Mouse (Mus musculus) ovary, adult 18-20 months (tissue): Measurements from ENCODE around the gene Gm9999.
"Not testable (repeated sequence)": the region's sequence is repeated elsewhere in the genome, so short reads cannot be mapped to it uniquely, and the experiment has no call there.

Experiments used
- DNase-seq: peaks from one replicate; pipeline ENCODE4 v3.0.0; 2022; ENCODE audit warnings: low spot score, mixed read lengths

Gm9999 gene

DNA sequence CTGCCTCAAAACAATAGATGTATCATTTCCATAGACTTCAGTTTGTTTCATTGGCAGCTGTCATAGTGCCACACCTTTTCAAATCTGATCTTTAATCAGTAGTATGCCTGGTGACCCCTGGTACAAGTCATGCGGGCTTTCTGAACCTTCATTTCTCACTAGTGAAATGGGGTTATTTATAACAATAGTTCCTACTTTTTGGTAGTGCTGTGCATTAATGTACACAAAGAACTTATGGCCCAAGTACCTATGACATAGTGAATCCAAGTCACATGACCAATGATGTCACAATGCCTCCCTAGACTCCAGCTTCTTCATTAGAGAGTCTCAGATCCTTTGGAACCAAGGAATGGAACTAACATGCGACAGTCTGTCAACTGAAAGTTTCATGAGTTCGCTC is at the start of gene Gm9999:
Gm9999 (plus strand) TSS at position 301 of the 400 bp plus-strand sequence.
- no peak for DNase-seq

DNA sequence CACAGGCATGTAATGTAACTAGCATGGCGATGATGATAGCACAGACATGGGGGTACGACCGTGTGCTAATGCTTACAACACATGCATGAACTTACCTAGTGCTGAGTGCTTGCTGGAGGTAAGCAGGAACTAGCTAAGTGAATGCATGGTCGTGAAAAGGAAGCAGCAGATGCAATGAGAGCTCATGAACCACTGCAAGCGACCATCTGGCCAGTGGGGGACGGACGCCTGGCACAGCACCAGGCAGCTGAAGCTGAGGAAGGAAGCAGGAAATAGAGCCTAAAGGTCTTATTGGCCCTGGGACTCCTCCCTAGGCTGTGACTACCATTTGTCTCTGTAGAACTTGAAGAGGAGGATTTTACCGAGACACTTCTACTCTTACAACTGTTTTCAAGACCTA is 48.6 kb upstream of the Gm9999 start:
- no peak for DNase-seq

DNA sequence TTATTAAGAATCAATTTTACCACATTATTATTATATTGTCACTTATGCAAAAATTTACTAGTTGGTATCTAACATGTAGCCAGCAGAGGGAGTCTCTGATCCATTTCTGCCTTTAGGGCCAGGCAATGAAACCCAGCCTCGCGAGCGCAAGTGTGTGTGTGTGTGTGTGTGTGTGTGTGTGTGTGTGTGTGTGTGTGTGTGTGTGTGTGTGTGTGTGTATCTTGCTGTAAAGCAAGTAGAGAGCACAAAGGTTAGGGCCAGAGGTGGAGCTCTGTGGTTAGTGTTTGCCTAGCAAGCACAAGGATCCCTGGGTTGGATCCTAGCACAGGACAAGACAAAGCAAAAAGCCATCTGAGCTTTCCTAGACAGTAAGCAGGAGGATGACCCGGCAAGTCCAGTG is 47.5 kb upstream of the Gm9999 start:
- DNase-seq: no peak

DNA sequence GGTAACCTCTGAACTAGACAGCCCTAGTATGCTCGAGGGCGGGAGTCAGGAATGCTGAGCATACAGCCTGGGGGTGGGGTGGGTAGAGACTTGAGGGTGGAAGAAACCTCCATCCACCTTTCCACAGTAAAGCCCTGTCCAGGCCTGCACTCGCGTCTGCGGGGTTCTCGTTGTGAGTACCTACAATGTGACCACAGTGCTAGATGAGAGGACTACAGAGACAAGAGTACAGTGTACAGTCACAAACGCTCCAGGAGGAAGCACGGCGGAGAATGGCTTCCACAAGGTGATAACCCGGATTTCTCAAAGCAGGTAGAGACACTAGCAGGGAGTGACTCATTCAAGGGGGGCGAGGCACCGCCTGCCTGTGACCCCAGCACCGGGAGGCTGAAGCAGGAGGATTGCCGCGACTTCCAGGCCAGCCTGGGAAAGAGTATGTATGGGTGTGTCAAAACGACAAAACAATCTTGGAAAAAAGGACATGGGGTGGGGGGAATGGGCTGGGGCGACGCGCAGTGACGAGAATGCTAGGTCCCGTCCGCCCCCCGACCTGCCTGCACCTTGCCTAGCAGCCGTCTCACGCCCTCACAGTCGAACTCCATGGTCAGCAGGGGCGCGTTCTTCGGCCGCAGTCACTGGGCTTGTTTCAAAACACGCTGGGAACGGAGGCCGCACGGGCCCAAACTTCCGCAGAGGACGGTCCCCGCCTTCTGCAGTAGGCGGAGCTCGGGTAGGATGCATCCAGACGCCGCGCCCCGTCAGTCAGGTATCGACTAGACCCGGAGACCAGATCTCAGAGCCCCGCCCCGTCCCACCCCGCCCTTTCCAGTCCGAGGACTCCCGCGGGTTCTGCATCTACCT is 25.3 kb upstream of the Gm9999 start, which contains the start of gene Uevld:
Uevld (minus strand) TSS at position 697 of the 861 bp plus-strand sequence.
- peak; percentile 90 for DNase-seq

DNA sequence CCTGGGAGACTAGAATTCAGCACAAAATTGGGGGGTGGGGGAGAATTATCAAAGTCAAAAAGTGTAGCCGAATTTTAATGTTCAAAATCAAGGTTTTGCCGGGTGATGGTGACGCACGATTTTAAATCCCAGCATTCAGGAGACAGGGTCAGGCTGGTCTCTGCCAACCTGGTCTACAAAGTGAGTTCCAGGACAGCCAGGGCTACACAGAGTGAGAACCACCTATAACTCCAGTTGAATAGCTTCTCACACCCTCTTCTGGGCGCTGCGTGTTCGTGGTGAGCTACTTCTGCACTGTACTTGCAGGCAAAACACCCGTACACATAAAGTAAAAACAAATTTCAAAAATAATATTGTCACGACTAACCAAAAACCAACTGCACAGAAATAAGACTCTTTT is 24.5 kb upstream of the Gm9999 start:
- no peak for DNase-seq

DNA sequence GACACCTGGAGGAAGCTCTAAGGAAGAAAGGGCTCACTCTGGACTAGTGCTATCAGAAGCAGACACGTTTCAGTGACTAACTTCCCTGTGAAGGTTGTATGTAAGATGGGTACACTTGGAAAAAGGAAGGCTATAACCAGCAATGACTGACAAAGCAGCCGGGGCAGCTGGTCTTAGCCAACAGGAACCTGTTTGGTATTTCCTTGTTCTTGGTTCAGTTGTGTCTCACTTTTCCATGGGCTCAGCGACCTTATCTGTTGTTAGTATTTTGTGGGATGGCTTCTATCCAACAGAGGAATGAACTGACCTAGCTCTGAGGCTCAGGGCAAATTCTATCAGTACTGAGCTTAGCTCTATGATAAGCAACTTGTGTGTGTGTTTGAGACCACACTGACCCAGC is 22.4 kb upstream of the Gm9999 start:
- DNase-seq: peak; percentile 39

DNA sequence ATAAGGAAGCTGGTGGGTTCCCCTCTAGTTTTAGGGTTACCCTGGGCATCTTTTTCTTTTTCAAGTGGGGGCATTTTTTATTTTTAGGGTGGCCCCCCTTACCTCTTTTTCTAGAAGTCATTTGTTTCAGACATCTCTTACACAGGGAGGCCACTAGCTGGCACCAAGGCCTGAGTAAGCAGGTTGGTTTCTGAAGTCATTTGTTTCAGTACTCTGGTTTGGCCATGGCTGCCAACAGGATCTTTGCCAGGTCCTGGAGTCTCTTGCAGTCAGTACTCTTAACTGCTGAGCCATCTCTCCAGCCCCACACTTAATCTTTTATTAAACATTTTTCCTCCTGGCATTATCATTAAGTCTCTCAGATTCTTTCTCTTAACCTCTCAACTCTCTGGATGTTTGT is 21.2 kb upstream of the Gm9999 start:
- peak; percentile 20 for DNase-seq

DNA sequence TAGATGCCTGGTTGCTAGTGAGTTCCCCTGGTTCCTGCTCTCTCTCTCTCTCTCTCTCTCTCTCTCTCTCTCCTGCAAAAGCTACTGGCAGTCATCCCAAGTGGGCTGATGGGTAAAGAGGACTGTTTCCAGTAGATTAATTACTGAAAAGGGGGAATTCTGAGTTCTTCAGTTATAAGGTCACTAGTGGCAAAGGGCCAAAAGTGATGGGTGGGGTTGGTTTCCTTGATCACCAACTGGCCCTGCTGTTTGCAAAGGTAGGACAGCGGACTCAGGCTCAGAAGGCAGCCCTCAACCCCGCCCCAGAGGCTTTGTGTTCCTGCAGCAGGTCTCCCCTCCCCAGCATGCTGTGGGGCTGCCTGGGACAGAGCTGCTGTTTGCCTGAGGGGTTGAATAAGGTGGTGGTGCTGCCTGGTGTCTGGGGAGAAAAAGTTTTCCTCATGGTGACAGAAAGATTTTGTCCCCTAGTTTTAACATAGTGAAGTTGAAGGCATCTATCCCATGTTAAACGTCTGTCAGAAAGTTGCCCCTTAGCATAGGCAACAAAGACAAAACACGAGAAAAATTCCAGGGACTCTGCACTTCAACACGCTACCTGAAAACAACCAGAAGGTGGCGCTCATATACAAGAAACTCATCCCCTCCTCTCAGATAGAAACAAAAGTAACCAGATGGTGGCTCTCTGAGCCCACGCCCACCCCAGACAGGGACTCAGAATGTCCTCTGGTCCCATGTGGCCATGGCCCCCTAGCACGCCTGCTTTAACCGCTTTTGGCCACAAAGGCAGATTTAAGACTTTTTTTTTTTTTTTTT is 20.4 kb upstream of the Gm9999 start:
- DNase-seq: peak; percentile 44

DNA sequence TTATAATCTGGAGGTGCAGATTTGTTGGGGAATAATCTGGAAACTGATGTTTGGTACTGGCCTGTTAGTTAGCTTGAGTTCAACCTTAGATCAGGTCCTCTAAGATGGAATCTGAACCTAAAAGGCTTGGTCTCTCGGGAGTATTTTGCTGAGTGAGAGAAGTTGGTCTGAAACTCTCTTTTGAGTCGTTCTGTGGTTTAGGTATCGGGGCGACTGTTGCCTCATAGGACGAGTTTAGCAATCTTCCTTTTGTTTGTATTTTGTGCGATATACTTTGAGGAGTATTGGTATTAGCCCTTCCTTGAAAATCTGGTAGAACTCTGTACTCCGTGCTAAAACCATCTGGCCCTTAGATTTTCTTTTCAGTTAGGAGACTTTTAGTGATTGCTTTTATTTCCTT is 19.3 kb upstream of the Gm9999 start:
- no peak for DNase-seq

DNA sequence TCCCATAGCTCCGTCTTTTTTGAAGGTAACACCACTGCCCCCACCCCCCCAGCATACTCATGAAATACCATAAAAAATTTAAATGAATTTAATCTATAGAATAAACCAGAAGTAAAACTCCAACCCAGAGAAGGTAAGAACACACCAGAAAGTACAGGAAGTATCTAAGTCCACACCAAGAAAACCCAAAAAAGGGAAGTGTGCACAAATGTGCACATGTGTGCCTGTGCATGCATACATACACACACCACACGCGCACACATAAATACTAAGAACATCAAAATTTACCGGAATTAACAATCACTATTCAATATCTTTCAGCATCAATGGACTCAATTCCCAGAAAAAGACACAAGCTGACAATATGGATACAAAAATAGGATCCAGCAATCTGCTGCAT is 13.5 kb upstream of the Gm9999 start:
- DNase-seq: no peak

DNA sequence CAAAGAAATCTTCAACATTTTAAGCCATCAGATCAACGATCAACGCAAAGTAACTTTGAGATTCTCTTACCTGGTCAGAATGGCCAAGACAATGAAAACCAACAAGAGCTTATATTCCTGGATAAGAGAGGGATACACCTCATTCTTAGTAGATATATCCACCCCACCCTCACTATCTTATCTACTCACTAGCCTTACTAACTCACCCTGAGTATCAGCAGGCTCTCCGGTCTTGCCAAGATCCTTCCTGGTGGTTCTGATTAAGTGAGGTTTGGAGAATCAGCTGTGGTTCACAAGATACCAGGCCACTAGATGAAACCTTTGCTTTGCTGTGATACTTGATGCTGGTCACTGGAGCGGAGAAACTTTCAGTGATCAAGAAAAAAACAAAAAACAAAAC is 8.7 kb upstream of the Gm9999 start:
- no peak for DNase-seq

DNA sequence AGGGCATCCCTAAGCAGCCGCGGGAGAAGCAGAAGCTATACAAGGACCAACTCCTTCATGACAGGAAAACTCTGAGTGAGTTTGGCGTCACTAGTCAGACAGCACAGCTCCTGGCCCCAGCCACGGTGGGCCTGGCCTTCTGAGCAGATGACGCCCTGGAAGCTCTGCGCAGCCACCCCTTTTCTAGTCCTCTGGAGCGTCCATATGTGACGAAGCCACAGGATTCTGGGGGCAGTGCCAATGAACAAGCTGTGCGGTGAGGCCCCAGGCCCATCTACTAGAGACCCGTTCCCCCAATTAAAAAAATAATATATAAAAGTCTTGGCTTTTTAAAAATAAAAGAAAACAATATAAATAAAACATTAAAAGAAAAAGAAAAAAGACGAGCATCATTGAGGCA is 7.9 kb upstream of the Gm9999 start:
- no peak for DNase-seq

DNA sequence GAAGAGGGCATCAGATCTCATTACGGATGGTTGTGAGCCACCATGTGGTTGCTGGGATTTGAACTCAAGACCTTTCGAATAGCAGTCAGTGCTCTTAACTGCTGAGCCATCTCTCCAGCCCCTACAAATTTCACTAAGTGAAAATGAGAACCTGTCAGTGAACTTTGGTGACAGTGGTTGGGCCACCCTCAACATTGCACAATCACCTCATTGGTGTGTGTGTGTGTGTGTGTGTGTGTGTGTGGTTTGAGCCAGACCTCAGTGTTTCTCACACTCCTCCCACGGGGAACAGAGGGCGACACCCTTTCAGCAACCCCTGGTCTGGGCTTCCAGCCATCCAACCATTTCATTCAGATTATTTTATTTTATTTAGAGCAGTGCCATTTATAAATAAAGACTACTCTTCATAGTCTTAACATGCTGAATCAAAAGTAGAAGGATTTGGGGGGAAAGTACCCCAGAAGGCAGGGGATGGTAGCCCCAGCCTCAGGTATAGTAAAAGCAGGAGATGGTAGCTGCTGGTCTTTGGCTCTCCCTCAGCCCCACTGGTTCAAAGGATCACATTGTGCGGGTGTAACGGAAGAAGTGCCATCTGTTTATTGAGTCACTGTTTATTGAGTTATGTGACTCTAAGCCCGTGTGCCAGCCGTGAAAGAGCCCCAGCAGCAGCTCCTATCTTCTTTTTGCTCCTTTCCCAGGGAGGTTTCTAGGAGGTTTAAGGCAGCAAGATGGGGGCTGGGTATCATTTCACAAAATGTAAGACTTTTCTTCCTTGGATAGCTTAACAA is 2.5 kb downstream of the Gm9999 start:
- no peak for DNase-seq

DNA sequence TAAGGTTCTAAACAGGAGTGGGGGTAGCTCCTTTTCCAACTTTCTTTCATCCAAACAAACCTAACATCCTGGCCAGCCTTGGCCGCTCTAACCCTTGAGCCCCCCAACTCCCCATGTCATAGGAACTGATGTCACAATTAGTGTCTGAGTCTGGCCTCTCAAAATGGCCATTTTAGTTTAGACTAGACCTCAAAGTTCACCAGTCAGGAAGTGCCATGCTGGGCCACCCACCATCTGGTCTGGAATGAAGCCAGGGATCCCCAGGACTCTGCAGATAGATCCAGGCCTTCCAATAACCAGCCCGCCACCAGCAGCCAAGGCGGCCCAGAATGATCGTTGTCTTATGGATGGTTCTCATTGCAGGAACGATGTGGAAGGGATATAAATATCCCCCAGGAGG is 3.3 kb downstream of the Gm9999 start:
- no peak for DNase-seq

DNA sequence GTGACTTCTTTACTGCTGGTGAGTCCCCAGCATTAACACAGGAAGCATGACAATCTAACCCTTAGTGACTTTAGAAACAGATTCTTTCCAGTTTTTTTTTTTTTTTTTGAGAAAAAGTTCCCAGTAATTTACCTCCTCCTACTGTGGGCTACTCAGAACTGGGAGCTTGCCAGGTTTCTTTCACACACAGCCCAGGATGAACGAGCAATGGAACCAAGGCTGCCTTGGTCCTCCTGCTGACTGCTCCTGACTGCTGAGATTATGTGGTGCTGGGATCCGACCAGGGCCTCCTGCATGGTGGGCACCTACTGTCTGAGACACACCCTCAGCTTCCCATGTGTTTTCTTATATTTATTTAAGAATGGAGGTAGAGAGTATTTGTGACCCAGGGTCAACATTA is 3.7 kb downstream of the Gm9999 start:
- no peak for DNase-seq

DNA sequence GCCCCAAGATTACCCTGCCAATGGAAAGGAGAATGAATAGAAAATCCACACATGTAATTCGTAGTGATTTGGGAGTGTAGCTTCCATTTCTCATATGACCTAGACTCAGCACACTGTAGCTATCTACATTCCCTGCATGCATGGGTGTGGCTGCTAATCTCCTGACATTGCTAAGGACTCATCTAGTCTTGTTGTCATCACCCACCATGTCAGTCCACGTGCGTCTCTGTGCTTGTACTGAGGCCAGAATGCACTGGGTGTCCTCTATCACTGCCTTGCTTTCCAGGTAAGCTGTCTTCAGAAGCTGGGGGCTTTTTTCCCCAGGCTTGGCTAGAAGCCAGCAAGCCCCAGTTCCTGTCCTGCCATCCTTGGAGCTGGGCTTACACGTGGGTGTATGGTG is 6.0 kb downstream of the Gm9999 start:
- DNase-seq: not testable (repeated sequence)

DNA sequence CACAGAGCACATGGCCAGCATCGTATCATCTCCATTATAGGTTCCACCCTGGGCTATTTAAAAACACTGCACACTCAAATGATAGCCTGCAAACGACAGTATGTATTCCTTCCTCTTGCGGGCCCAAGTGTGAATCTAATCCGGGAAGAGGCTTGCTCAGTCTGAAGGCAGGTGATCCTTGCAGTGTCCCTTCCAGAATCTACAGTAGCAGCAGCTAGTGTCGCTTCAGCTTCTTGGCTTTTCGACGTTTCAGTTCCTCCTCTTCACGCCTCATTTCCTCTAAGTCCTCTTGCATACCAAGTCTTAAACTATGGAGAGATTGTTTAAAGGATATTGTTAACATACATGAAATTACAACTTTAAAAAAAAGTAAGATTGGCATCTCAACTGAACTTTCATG is 9.7 kb downstream of the Gm9999 start:
- no peak for DNase-seq

DNA sequence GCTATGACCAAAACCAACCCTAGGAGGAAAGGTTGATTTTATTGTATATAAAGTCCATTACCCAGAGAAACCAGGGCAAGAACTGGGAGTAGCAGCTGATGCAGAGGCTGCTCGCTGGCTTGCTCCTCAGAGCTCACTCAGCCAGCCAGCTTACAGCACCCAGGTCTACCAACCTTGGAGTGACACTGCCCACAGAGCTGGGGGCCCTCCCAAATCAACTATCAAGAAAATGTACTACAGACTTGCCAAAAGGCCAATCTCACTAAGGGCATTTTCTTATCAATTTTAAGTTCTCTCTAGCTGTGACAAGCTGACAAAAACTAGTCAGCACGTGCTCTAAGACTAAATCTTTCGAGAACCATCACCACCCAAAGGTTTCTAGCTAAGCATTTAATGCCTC is 12.2 kb downstream of the Gm9999 start:
- DNase-seq: no peak

DNA sequence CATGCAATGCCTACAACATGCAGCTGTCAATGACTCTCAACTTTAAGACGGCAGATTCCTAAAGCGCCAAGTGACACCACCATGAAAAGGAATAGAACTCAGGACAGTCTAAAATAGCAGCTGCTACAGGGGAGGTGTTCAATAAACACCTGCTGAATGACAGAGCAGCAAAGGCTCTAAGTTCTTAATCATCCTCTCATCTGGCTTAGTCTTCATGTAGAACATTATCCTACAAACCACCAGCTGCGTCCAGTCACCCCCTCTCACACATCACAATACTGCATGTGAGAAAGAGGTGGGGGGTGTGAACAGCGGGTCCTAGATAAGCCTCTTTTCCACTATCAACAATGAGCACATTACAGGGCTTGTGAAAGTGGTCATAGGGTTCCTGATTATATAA is 13.6 kb downstream of the Gm9999 start:
- DNase-seq: no peak

DNA sequence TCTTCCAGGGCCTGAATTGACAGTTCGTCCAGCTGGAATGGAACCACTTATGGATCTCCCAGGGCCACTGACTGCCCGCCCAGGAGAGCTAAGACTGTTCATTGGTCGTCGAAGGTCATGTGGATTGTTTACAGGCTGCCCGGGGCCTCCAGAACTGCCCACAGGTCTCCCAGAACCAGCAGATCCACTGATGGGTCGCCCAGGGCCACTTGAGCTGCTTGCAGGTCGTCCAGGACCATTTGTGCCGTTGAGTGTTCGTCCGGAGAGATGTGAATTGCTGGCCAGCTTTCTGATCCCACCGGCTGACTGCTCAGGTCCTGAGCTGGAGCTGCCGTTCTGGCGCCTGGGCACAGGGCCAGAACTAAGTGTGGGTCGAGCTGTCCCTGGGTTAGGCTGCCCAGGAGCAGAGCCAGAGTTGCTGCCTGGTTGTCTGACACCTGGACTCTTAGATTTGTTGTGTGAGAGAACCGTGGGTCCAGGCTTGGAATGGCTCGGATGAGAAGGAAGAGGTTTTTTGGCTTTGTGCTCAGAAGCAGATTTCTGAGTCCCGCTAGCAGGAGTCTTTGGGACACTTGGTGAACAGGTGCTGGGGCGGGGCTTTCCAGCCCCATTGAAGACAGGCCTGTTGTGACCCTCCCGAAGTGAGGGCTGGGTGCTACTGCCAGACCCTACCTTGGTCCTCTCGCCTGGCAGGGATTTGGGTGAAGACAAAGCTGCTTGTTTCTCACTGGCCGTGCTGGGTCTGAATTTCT is 14.4 kb downstream of the Gm9999 start:
- DNase-seq: peak; percentile 65

DNA sequence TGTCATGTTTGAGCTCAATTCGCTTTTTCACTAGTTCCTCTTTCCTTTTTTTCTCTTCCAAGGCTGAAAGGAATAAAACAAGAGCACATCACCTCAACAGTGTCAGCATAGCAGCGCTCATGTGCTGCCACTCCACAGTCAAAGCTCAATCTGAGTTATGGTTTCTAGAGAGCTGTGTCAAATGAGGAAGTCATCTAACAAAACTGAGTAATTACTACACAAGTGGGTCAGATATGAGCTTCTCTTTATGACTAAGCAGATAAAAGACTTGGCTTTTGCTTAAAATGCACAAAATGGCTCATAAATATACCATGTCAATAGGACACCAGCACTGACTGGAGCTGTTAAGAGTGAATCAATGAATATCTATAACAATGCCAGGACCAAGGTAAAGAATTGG is 15.6 kb downstream of the Gm9999 start:
- no peak for DNase-seq
